Mouse (Mus musculus) cerebral cortex, adult 2 months (tissue): Measurements from ENCODE around the gene Mapk6.

Experiments
- WGBS: fragments of 180-500 bp; shearing (Covaris S2); methylation state at CpG from one replicate; pipeline ENCODE4 v1.1.7; 2018; 5-methylcytosine and 5-hydroxymethylcytosine counted together

Gene Mapk6

DNA sequence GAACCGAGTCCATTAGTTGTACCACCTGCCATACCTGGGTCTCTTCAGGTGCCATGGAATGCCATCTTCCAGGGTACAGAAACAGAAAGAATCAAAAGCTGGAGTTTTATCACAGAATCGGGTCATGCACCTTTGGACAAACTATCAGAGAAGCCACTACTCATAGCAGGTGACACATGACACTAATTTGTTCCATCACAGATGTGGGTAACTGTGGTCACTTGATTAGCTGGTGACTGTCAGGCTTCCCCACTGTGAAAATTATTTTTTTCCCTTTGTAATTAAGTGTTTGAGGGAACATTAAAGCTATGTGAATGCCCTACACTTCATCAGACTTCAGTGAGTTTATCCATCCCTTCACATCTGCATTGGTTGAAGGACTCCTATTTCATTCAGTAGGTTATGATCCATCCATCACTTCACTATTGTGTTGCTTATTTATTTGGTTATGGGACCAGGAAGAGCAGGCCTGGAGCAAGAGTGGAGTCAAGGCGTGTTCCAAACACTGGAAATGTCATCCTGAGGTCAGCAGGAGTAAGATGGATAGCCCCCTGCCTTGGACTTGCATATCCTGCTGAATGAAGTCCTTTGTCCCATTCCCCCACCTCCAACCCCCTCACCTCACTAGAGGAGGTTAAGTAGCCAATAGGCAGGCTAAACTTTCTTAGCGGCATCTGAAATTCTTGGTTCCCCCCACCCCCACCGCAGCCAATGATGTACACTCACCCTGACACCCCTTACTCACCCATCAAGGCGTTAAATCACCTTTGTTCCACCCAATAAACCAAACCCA lies 14.7 kb upstream of the Mapk6 start:
- whole genome bisulfite sequencing: 88% methylated on average over 6 of the region's 6 CpGs

DNA sequence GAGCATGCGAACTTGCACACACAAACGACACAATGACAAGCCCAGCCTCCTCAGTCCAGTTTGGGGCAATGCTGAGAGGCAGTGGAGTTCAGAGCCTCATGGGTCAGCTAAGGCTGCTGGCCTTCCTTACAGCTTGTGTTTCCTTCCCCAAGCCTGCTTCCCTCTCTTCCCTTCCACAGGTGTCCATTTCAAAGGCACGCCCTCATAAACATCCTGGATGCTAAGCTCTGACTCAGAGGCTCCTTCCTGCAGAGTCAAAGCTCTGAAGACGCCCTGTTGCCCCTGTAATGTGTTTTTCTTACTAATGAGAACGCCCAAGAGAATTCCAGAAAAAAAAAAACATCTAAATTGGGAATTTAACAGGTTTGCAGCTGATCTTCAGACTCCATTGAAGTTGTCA lies 13.9 kb upstream of the Mapk6 start:
- 72% methylated on average over 5 of the region's 5 CpGs for WGBS

DNA sequence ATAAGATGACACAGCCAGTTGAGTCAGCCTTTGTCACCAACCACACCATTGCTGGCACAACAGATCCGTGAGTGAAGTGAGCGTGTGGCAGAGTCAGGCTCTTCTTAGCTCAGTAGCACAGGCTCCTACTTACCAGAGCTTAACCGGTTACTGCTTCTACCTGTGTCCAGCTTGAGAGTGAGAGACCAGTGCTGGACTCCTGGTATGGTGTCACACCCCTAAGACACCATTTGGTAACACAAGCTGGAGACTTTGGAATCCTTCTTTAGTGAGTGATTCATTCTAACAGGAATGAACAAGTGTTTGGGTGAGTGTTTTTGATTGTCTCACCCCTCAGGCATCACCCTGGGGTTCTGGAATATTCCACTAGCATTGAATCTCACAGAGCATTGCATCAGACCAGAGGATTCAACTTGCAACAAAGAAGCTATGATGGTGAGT lies 12.5 kb upstream of the Mapk6 start:
- 86% methylated on average over 3 of the region's 3 CpGs for WGBS

GRCm38 (mm10) chr9:75414204-75414603 lies 4.4 kb upstream of the Mapk6 start:
- WGBS: 47% methylated on average over 5 of the region's 5 CpGs

GRCm38 (mm10) chr9:75413206-75413605 lies 3.4 kb upstream of the Mapk6 start:
- WGBS: 73% methylated on average over 5 of the region's 5 CpGs

- WGBS: 63% methylated on average over 9 of the region's 9 CpGs
Measured at GRCm38 (mm10) chr9:75411584-75411983, 1.8 kb upstream of the Mapk6 start.

- WGBS: 80% methylated on average over 6 of the region's 6 CpGs
Measured at GRCm38 (mm10) chr9:75410868-75411487, 1.2 kb upstream of the Mapk6 start.

DNA sequence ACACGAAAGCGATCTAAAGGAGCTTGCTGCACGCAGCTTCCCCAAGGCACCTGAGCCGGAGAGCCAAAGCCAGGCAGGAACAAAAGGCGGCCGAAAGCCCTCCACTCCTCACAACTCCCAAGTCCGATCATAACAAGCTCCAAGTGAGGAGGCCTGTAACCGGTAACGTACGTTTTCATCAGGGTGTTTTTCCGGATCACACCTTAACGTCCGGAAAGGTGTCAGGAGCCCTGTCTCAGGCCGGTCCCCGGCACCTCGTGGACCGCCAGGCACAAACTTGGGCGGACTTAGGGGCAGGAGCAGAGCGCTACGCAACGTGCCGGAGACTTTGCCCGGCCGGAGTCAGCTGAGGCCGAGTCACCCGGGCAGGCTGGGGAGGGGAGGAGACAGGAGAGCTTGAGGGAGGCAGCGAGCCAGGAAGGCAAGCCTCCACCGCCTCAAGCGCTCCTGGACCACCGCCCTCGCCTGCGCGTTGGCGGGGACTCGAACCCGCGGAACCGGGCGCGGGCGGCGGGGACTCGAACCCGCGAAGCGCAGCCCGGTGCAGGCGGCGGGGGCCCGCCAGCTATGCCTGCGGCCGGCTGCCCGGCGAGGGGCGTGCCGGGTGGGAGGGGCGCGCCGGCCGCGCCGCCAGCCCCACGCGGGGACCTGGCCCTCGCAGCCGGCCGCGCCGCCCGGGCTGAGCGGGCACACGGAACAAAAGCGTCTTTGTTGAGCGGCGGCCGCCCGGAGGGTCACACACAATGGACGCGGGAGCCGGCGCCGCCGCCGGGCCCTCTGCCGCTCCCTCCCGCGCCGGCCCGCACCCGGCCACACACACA lies 564 bp downstream of the Mapk6 start:
- WGBS: 1% methylated on average over 89 of the region's 90 CpGs

DNA sequence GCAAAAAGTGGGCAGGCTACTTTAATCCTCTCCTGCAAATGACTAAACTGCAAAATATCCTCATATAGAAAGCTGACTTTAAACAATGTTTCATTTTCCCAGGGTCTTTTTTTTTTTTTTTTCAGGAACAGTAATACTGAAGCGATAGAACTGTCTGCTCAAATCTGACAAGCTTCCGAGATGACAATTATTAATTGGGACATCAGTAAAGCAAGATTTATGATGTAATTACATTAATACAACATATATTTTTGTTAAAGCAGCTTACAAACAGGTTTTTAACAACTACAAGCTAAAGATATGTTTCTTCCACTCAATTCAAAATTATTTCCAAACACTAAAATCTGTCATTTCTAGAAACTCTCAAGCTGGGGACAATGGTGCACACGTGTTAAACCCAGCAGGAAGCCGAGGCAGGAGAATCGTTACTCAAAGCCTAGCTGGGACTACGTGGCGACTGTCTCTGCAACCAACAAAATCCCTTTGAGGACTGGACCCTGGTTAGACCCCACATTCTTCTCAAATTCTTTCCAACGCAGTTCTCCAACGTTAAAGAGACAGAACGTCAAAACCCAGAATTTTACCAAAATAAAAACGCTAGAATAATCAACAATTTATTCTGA lies 1.5 kb downstream of the Mapk6 start:
- whole genome bisulfite sequencing: 5% methylated on average over 11 of the region's 11 CpGs

GRCm38 (mm10) chr9:75407803-75408202 lies 2.0 kb downstream of the Mapk6 start:
- WGBS: 11% methylated on average over 10 of the region's 10 CpGs

- 86% methylated on average over 2 of the region's 2 CpGs for WGBS
Measured at GRCm38 (mm10) chr9:75406121-75406520, 3.7 kb downstream of the Mapk6 start.

- 57% methylated on average over 3 of the region's 3 CpGs for WGBS
Measured at GRCm38 (mm10) chr9:75403520-75403919, 6.3 kb downstream of the Mapk6 start.

- WGBS: 46% methylated on average over 20 of the region's 20 CpGs
Measured at GRCm38 (mm10) chr9:75401593-75402504, 8.0 kb downstream of the Mapk6 start.

- WGBS: 55% methylated on average over 5 of the region's 5 CpGs
Measured at GRCm38 (mm10) chr9:75400639-75401038, 9.2 kb downstream of the Mapk6 start.

DNA sequence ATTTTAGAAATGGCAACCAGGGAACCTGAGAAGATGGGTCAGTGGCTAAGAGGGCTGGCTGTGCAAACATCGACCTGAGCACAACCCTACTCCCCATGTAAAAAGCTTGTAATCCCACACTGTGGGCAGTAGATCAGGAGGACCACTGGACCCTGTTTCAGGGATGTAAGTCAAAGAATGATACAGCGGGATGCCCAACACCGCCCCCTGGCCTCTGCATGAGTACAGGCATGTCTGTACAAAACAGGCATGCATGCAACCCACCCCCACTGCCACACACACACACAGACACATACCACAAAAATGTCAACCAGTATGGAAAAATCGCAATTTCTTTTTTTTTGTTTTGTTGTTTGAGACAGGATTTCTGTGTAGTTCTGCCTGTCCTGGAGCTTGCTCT lies 10.7 kb downstream of the Mapk6 start:
- 91% methylated on average over 4 of the region's 4 CpGs for WGBS

DNA sequence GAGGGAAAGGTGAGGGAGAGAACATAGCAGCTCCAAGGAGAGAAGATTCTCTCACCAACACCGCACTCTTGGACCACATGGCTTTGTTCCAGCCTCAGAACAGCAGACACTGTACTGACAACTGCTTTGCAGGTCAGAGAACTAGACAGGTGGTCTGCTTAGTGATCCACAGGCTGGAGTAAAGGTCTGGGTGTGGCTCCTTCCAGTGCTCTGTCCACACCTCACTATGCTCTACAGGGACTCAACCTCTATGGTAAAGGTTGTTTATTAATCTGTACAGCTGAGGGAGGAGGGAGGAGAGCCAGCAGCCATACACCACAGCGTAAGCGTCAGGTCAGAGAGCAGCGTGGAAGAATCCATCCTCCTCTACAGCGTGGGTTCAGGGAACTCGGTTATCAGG lies 13.8 kb downstream of the Mapk6 start:
- 87% methylated on average over 6 of the region's 6 CpGs for WGBS

GRCm38 (mm10) chr9:75393251-75393650 lies 16.6 kb downstream of the Mapk6 start:
- 74% methylated on average over 12 of the region's 12 CpGs for WGBS

DNA sequence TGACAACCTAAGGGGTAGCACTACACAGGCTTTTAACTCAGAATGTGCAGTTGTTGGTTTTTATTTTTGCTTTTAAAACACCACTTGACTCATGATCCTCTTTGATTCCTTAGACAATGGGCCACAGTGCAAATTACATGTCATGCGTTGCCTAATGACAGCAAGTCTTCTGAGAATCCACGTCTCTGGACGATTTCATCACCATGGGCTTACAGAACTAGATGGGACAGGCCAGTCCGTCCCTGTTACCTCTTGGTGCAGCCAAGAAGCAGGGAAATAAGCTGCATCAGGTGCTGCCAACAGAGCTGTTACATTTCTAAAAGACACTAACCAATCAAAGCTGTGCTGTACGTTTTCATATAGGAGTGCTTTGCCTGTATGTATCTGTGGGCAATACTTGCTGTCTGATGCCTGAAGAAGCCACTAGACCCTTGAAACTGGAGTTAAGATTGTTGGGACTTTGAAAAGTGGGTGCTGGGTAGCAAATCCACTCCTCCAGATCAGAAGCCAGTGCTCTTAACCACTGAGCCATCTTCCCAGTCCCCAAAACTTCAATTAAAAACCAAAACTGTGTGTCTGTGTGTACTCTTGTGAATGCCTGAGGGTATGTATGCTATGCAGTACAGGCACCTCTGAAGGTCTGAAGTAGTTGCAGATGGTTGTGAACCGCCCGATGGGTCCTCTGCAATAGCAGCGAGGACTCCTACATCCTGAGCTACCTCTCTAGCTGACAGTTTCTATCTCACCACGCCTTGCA lies 24.4 kb downstream of the Mapk6 start:
- WGBS: 78% methylated on average over 9 of the region's 9 CpGs

DNA sequence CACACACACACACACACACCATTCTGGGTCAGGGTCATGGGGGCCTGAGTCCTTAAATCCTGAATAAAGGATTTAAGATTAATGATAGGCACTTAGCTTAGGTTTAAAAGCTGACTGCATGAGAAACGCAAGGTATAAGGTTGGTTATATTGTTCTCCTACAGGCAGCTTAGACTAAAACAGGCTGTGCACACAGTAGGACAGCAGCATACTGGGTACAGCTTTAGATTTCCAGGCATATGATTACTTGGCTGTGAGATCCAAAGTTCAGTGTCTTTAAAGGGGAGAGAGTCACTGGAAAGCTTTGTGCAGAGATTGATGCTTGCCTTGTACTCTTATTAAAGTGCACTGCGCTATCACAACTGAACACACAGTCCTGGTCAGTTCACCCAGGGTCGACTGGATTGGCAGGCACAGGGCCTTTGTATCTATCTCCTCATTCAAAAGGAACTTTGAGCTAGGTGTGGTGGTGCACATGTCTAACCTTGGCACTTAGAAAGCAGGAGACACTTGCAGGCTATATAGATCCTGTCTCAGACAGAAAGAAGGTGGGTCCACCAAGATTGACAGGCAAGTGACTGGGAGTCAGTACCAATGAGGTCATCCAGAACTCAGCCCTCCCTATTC lies 25.4 kb downstream of the Mapk6 start:
- 92% methylated on average over 3 of the region's 3 CpGs for WGBS

DNA sequence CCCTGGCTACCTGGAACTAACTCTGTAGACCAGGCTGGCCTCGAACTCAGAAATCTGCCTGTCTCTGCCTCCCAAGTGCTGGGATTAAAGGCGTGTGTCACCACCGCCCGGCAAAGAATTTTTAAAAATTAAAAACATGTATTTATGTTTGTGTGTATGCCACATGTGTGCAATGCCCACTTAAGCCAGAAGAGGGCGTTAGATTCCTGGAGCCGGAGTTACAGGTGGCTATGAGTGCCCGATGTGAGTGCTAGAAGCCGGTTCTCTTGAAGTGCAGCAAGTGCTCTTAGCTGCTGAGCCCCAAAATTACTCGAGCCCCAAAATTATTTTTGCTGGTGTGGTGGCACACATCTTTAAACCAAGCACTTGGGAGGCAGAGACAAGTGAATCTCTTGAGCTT lies 26.0 kb downstream of the Mapk6 start:
- WGBS: 86% methylated on average over 9 of the region's 9 CpGs
